Mouse (Mus musculus): ENCODE data around the gene Irs1. TPM values are rescaled to one million over a fixed set of nuclear protein-coding genes. Genes with fewer than 3 reads are reported as not detected.

The Irs1 gene
- polyA plus RNA-seq, 1 experiment from 2014 or later = 3.6 TPM

DNA sequence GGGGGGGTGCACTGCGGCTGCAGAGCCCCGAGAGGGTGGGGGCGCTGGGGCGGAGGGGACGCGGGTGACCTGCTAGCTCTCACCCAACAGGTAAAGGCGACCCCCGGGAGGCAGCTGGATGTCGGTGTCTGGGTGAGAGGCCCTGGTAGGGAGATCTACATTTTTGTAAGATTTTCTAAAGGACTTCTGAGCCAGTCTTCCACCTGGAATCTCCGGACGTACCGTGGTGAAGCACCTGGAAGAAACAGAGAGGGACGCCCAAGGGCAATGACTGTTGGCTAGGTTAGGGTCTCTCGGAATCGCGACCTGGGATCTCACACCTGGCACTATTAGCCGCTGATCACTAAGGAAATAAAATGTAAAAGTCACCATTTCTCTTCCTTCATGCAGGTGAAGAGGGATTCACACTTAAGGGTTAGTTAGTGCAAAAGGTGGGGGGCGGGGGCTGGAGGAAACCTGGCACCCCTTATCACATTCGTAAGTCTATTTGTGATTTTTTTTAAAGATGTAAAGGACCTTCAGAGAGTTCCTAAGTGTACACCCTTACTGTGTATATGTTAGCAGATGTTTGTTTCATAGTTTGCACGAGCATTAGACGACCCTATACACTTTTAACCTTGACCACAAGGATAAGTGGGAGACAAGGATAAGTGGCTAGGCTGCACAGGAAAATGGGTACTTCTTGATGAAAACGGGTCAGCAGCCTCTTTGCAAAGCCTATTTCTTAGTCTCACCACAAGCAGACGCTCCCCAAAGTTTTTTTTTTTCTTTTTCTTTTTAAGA, 905 bp upstream of the Irs1 start:
- peak overlapping the region; percentile 51 for H3K9ac ChIP-seq (ENCODE audit: low read depth, low read length)
- H3K4me2 ChIP-seq = peak overlapping the region; percentile 71
- no peaks in the 10 kb centered on the region for H3K9me3 ChIP-seq (ENCODE audit: control insufficient read depth, low read length)
- H3K27ac ChIP-seq (ENCODE audit: low read depth, low read length) = peak overlapping the region; percentile 75
- DNase-seq (ENCODE audit: low spot score) (peak; percentile 36), ATAC-seq (replicated peaks; ENCODE audit: low FRiP score) (no peak; the same call in 1 of the 2 replicates)
- WGBS = 2% methylated on average over 23 of the region's 23 CpGs
- peak overlapping the region; percentile 56 for H3K4me3 ChIP-seq (ENCODE audit: low read depth, low read length)
- H3K27me3 ChIP-seq (replicated peaks; ENCODE audit: control insufficient read depth, insufficient read depth, low read length) = peaks cover 68% of the 10 kb centered on the region
- peaks cover 8% of the 10 kb centered on the region for H3K36me3 ChIP-seq (ENCODE audit: control insufficient read depth, insufficient read depth, low read length)
- H3K4me1 ChIP-seq (replicated peaks; ENCODE audit: control insufficient read depth, insufficient read depth, low read length) = peaks cover 3% of the 10 kb centered on the region; the same call in 1 of the 2 replicates

GRCm38 (mm10) chr1:82290723-82291150, 479 bp downstream of the Irs1 start:
- H3K4me3 ChIP-seq (ENCODE audit: low read depth, low read length) = peak overlapping the region; percentile 56
- WGBS = 1% methylated on average over 31 of the region's 31 CpGs
- peaks cover 74% of the 10 kb centered on the region for H3K27me3 ChIP-seq (replicated peaks; ENCODE audit: control insufficient read depth, insufficient read depth, low read length)
- no peaks in the 10 kb centered on the region for H3K9me3 ChIP-seq (ENCODE audit: control insufficient read depth, low read length)
- peak overlapping the region; percentile 71 for H3K4me2 ChIP-seq
- H3K9ac ChIP-seq (ENCODE audit: low read depth, low read length) = peak overlapping the region; percentile 51
- peaks cover 8% of the 10 kb centered on the region for H3K36me3 ChIP-seq (ENCODE audit: control insufficient read depth, insufficient read depth, low read length)
- ATAC-seq (replicated peaks; ENCODE audit: low FRiP score) (peak; percentile 46; the same call in 1 of the 2 replicates), DNase-seq (ENCODE audit: low spot score) (no peak)
- H3K27ac ChIP-seq (ENCODE audit: low read depth, low read length) = peak overlapping the region; percentile 75
- peaks cover 3% of the 10 kb centered on the region; the same call in 1 of the 2 replicates for H3K4me1 ChIP-seq (replicated peaks; ENCODE audit: control insufficient read depth, insufficient read depth, low read length)

- Histone ChIP-seq H3K4me2 (peak overlapping the region; percentile 71), H3K9me3 (ENCODE audit: control insufficient read depth, low read length) (no peaks in the 10 kb centered on the region), H3K27ac (ENCODE audit: low read depth, low read length) (peak overlapping the region; percentile 75; the same call in 1 of the 2 replicates), H3K4me1 (replicated peaks; ENCODE audit: control insufficient read depth, insufficient read depth, low read length) (peaks cover 3% of the 10 kb centered on the region; the same call in 1 of the 2 replicates), H3K27me3 (replicated peaks; ENCODE audit: control insufficient read depth, insufficient read depth, low read length) (peaks cover 73% of the 10 kb centered on the region), H3K4me3 (ENCODE audit: low read depth, low read length) (peak overlapping the region; percentile 56), H3K9ac (ENCODE audit: low read depth, low read length) (peak overlapping the region; percentile 51), H3K36me3 (ENCODE audit: control insufficient read depth, insufficient read depth, low read length) (peaks cover 8% of the 10 kb centered on the region)
- peak; percentile 48 for DNase-seq (ENCODE audit: low spot score)
- WGBS = 2% methylated on average over 45 of the region's 45 CpGs
- ATAC-seq (replicated peaks; ENCODE audit: low FRiP score) = no peak
Measured at GRCm38 (mm10) chr1:82289990-82290681, 1.1 kb downstream of the Irs1 start.

DNA sequence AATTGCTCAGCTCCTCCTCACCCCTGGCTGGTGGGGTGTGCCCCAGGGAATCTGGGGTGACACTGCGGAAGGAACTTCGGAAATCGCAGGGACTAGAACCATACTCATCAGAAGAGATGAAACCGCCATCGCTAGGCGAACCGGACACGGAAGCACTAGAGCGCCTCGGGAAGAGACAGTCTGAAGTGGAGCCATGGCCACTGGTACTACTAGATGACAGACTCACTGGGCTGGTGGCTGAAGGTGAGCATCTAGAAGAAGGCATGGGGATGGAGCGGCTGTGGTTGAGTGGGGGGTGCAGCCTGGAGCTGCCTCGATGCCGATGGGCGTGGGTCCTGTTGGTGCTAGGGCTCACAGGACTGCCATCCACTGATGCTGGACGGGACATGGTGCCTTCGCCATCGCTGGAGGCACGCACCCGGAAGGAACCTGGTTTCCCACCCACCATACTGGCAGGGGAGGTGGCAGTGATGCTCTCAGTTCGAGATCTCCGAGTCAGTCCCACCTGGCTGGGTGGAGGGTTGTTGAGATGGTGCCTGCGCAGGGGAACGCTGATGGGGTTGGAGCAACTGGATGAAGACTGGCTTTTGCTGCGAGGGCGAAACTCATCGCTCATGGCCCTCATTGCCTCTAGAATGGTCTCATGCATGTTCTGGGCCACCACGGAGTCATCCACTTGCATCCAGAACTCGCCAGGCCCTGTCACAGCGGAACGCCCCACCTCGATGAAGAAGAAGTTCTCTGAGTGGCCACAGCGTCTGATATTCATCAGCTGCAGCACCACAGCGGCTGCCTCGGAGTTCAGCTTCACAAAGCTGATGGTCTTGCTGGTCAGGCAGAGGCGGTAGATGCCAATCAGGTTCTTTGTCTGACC, 1.9 kb downstream of the Irs1 start:
- H3K27me3 ChIP-seq (replicated peaks; ENCODE audit: control insufficient read depth, insufficient read depth, low read length) = peaks cover 73% of the 10 kb centered on the region
- H3K4me2 ChIP-seq = peak overlapping the region; percentile 71
- H3K9me3 ChIP-seq (ENCODE audit: control insufficient read depth, low read length) = no peaks in the 10 kb centered on the region
- WGBS = 64% methylated on average over 35 of the region's 35 CpGs
- peak overlapping the region; percentile 56 for H3K4me3 ChIP-seq (ENCODE audit: low read depth, low read length)
- peaks cover 3% of the 10 kb centered on the region; the same call in 1 of the 2 replicates for H3K4me1 ChIP-seq (replicated peaks; ENCODE audit: control insufficient read depth, insufficient read depth, low read length)
- H3K36me3 ChIP-seq (ENCODE audit: control insufficient read depth, insufficient read depth, low read length) = peaks cover 8% of the 10 kb centered on the region
- no peak for ATAC-seq (replicated peaks; ENCODE audit: low FRiP score)
- H3K9ac ChIP-seq (ENCODE audit: low read depth, low read length) = peak overlapping the region; percentile 51; the same call in 1 of the 2 replicates
- DNase-seq (ENCODE audit: low spot score) = peak; percentile 35
- no peak overlapping the region for H3K27ac ChIP-seq (ENCODE audit: low read depth, low read length)

DNA sequence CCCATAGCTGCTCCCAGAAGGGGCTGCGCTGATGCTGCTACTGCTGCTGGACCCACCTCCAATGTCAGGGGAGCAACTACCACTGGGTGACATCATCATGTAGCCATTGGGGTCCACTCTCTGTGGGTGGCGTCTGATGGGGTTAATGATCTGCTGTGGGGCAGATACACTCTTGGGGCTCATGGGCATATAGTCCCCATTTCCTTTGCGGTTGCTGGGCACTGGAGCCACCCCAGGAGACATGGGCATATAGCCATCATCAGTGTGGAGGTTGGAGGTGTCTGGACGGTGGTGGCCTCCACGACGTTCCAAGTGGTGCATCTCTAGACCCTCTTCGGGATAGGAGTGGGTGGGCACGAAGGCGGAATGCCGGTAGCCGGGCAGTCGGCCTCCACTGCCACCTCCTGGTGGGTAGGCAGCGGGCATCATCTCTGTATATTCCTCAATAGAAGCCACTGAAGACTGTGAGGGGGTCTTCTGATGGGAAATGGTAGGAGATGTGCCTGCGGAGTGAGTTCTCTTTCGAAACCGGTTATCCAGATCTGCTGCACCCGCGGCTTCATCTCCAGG, 2.7 kb downstream of the Irs1 start:
- Histone ChIP-seq H3K4me3 (ENCODE audit: low read depth, low read length) (no peak overlapping the region; the same call in 1 of the 2 replicates), H3K9me3 (ENCODE audit: control insufficient read depth, low read length) (no peaks in the 10 kb centered on the region), H3K4me1 (replicated peaks; ENCODE audit: control insufficient read depth, insufficient read depth, low read length) (peaks cover 3% of the 10 kb centered on the region; the same call in 1 of the 2 replicates), H3K27ac (ENCODE audit: low read depth, low read length) (no peak overlapping the region), H3K36me3 (ENCODE audit: control insufficient read depth, insufficient read depth, low read length) (peaks cover 8% of the 10 kb centered on the region), H3K9ac (ENCODE audit: low read depth, low read length) (no peak overlapping the region), H3K27me3 (replicated peaks; ENCODE audit: control insufficient read depth, insufficient read depth, low read length) (peaks cover 70% of the 10 kb centered on the region), H3K4me2 (peak overlapping the region; percentile 71)
- 85% methylated on average over 18 of the region's 18 CpGs for WGBS
- ATAC-seq (replicated peaks; ENCODE audit: low FRiP score) = no peak
- DNase-seq (ENCODE audit: low spot score) = no peak

DNA sequence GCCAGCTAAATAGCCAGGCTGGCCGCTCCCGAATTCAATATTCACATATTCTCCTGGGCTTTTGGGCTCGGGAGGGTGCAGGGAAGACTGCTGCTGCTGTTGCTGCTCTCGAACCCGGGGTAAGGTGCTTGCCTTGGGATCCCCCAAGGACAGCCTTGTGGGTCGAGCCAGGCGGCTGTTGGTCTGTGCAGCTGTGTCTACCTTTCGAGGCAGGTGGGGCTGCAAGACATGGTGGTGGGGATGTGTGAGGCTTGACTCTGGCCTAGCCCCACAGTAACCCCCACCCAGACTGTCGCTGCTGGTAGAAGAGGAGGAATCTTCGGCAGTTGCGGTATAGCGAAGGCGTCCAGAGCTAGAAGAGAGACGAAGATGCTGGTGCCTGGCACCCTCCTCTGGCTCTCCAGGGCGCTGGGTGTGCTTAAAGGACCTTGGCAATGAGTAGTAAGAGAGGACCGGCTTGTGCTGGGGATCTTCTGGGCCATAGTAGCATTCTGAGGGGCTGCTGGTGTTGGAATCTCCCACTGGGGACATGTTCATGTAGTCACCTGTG, 3.4 kb downstream of the Irs1 start:
- WGBS = 86% methylated on average over 16 of the region's 16 CpGs
- no peak overlapping the region for H3K9ac ChIP-seq (ENCODE audit: low read depth, low read length)
- no peak overlapping the region for H3K27ac ChIP-seq (ENCODE audit: low read depth, low read length)
- DNase-seq (ENCODE audit: low spot score) = no peak
- peak overlapping the region; percentile 71 for H3K4me2 ChIP-seq
- H3K36me3 ChIP-seq (ENCODE audit: control insufficient read depth, insufficient read depth, low read length) = peaks cover 8% of the 10 kb centered on the region
- ATAC-seq (replicated peaks; ENCODE audit: low FRiP score) = no peak
- peaks cover 64% of the 10 kb centered on the region for H3K27me3 ChIP-seq (replicated peaks; ENCODE audit: control insufficient read depth, insufficient read depth, low read length)
- no peaks in the 10 kb centered on the region for H3K9me3 ChIP-seq (ENCODE audit: control insufficient read depth, low read length)
- H3K4me1 ChIP-seq (replicated peaks; ENCODE audit: control insufficient read depth, insufficient read depth, low read length) = peaks cover 3% of the 10 kb centered on the region; the same call in 1 of the 2 replicates
- no peak overlapping the region for H3K4me3 ChIP-seq (ENCODE audit: low read depth, low read length)

GRCm38 (mm10) chr1:82287052-82287775, 4.0 kb downstream of the Irs1 start:
- Histone ChIP-seq H3K27me3 (replicated peaks; ENCODE audit: control insufficient read depth, insufficient read depth, low read length) (peaks cover 57% of the 10 kb centered on the region), H3K4me3 (ENCODE audit: low read depth, low read length) (peak overlapping the region; percentile 36), H3K9ac (ENCODE audit: low read depth, low read length) (peak overlapping the region; percentile 27; the same call in 1 of the 2 replicates), H3K4me2 (peak overlapping the region; percentile 71), H3K9me3 (ENCODE audit: control insufficient read depth, low read length) (no peaks in the 10 kb centered on the region), H3K4me1 (replicated peaks; ENCODE audit: control insufficient read depth, insufficient read depth, low read length) (peaks cover 7% of the 10 kb centered on the region; the same call in 1 of the 2 replicates), H3K27ac (ENCODE audit: low read depth, low read length) (no peak overlapping the region; the same call in 1 of the 2 replicates), H3K36me3 (ENCODE audit: control insufficient read depth, insufficient read depth, low read length) (peaks cover 8% of the 10 kb centered on the region)
- ATAC-seq (replicated peaks; ENCODE audit: low FRiP score) = no peak
- no peak for DNase-seq (ENCODE audit: low spot score)
- WGBS = 69% methylated on average over 22 of the region's 22 CpGs

Data from liver, embryonic 11.5 days (tissue).